Mouse (Mus musculus) heart, postnatal 4 days (tissue): ENCODE measurements around the gene Pank1. TPM values are rescaled to one million over a fixed set of nuclear protein-coding genes. Genes with fewer than 3 reads are reported as not detected.

ENCODE experiments used
- DNase-seq: peaks from one replicate; pipeline ENCODE4 v3.0.0; 2021
- total RNA-seq, 2 experiments: library from RNA; stranded (reverse); gene quantifications; 2 replicates each; pipeline ENCODE4 v1.2.3; 2021

Gene Pank1
- total RNA-seq, 2 experiments from 2014 or later: 27.3 to 29.0 TPM

DNA sequence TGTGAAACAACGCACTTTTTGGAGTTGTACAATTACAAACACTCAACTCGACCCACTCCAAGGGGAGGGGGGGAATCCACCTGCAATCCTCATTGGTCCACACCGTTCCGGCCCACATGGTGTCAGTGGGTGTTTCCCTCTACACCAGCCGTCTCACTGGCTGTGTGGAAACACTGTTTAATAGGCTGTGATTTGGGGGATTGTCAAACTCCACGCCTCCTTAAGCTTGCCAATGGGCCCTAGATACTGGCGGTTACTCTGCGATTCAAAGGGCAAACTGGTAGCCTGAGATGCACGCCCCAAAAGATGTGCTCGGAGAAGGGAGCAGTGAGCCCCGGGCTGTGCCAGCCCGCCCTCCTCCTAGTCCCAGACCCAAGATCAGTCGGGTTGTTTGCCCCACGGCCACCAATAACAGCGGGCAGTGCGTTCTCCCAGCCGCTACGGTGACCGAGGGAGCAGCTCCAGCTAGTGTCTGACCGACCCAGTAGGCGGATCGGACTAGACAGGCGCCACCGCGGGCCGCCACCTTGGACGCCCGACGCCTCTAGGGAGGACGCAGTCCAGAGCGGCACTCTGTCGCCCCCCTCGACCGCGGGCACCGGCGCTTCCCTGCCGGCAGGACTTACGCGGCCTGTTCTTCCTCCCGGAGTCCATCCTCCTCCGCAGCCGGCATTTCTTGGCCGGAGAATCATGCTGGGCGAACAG lies 1.2 kb downstream of the Pank1 start:
- peak; percentile 84 for DNase-seq

DNA sequence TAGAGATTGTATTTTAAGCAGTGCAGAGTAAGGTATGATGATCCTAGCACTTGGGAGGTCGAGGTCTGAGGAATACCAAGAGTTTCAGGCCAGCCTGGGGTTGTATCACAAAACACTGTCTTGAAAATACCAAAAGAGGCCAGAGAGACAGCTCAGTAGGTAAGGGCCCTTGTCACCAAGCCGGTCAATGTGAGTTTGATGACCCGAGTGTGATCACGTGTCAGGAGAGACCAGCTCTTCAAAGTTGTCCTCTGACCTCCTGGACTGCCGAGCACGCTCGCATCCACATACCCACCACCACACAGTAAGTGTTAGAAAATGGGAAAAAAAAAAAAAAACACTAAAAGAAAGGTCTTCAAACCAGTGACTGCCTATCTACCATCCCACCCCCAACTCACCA lies 2.6 kb downstream of the Pank1 start:
- no peak for DNase-seq

DNA sequence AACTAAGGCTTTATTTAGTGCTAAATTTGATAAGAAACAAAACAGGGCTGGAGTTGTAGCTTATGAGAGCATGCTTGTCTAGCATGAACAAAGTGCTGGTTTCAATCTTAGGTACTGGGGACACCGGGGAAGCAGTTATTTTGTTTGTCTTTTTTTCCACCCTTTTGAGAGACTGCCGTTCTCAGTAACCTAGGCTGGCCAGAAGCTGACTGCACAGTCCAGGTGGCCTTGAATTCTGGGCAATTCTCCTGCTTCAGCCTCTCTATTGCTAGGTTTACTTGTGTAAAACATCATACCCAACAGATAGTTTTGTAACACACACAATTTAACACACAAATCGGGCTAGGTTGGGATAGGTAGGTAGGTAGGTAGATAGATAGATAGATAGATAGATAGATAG lies 9.9 kb downstream of the Pank1 start:
- no peak for DNase-seq

DNA sequence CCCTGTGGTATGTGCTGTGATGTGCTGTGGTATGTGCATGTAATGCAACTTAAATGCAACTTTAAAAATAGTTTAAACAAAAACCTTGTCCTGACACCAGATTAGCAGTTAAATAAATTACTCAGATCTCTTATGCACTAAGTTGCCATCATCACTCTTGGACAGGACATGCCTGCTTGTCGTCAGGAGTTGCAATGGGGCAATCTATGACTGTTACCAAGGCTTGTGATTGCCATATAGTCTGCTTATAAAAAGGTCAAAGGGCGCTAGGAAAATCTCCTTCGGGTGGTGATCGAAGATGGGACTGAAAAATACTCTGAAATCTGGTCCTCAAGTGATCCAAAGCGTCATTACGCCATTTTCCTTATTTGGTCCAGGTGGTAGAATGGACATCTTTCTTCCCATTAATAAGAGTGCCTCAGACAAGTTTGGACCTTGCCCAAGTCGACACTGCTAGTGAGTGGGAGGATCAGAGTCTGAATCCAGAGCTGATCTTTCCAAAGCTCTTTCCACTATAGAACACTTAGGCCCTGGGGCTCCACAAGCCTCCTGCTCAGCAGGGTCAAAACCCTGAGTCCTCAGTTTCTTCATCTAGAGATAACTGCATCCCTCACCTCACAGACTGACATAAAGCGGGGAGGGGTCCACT lies 11.0 kb downstream of the Pank1 start:
- DNase-seq: no peak

DNA sequence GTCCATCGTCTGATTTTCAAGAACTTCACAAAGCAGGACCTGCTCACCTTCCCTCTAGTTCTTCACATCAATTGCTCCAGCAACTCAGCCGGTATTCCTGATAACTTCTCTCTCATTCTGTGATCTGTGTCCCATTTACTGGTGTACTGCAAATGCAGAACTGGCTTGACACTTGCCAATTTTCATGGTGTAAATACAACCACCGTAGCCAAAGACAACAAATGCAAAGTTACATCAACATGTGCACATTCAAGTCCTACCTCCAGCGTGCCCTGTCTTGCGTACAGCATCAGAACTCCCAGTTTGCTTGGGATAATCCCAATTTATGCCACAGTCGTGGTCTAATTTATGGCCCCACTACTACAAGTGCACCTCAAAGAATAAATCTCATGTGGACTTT lies 15.5 kb downstream of the Pank1 start:
- DNase-seq: no peak

DNA sequence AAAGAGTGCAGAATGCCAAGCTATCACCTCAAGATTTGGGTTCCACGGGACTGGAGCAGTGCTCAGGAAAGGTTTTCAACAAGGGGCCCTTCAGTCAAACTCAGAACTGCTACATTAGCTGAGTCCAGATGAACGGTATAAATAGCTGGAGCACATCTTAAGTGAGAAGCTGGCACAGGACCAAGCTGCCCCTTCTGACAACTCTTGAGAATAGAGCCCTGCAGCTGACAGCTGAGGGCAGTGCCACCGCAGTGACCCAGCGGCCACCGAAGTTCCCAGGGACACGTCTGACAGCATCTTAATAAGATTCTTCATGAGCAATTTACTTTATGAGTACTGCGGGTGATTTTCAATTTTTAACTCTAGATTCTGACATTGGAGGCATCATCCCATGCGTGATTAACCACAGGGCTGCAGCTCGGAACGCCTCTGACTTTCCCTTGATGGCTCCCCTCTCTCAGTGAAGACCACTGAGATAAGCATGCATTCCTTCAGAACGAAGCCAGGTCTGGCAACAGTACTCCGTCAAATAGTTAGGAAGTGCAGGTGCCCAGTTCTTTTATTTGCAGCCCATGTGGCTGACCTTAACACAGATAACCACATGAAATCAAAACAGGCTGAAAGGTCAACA lies 23.1 kb downstream of the Pank1 start:
- peak; percentile 77 for DNase-seq

DNA sequence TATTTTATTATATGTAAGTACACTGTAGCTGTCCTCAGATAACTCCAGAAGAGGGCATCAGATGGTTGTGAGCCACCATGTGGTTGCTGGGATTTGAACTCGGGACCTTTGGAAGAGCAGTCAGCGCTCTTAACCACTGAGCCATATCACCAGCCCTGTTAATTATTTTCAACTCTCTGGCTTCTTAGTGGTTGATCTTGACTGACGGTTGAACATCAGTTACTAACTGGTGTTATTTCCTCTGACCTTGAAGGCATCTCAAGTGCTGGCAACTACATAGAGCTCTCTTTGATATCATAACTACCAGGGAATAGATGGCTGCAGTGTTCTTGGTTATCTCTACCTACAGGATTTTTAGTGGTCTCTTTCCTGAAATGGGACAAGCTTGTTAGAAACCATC lies 28.1 kb downstream of the Pank1 start:
- no peak for DNase-seq

DNA sequence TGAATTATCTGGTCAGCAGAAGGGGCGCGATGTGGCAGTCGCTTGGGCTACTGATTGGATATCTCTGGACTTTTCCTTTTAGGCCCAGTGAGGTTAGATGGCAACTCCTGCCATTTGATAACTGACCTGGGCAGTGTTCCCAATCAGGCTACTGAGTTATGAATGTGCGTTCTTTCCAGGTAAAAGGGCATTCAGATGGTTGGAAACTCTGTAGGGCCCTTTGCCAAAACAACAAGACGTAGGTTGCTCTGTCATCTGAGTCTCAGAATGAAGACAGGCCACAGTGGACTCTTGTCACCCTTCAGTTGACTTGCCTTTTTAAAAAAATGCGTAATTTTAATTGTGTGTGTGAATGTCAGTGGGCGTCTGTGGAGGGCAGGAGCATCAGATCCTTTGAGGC lies 29.8 kb downstream of the Pank1 start:
- DNase-seq: peak; percentile 35

DNA sequence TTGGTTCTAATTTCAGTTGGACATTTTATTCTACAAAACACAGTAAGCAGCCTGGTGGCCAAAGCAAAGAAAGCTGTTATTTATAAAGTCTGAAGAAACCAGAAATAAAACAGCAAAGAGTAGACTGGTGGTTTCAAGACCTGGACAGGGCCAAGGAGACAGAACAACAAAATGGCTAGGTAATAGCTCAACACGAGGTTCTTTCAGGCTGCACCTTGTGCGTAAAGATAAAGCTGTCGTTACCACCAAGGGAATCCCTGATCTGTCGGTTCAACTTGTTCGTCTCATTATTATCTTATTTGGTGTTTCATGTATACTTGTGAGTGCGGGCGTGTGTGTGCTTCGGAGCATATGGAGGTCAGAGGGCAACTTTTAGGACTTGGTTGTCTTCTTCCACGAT lies 31.1 kb downstream of the Pank1 start:
- DNase-seq: no peak

DNA sequence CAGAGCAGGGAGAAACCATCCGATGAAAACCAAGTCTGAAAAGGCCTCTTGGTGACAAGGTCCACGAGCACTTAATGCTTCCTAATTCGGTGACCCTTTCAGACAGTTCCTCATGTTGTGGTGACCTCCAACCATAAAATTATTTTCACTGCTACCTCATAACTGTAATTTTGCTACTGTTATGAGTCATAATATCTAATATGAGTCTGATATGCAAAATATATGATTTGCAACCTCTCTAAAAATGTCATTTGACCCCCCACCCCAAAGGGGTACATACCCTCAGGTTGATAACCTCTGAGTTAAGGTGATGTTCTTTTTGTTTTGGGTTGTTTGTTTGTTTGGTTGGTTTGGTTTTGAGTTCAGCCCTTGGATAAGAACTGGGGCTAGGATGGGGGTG lies 32.2 kb downstream of the Pank1 start:
- no peak for DNase-seq

DNA sequence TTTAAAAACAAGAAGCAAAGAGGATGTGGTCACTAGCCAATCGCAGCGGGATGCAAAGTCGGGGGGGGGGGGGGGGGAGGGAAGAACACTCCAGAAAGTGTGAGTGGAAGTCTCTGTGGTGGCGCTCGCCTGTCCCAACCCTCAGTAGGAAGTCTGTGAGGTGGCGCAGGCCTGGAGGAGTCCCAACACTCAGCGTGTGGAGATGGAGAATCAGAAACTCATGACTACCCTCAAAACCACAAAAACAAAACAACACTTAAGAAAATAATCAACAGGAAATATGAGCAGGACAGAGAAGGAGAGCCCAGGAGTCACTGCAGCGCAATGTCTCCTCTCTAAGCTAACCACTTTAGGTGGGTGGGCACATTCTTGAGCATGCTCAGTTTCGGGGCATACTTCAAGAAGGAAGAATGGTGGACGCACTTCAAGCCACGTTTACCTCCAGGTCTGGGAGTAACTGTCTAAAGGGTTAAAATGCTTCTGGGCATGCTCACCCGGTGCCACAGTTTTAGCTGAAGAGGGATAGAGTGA lies 32.7 kb downstream of the Pank1 start:
- DNase-seq: no peak

DNA sequence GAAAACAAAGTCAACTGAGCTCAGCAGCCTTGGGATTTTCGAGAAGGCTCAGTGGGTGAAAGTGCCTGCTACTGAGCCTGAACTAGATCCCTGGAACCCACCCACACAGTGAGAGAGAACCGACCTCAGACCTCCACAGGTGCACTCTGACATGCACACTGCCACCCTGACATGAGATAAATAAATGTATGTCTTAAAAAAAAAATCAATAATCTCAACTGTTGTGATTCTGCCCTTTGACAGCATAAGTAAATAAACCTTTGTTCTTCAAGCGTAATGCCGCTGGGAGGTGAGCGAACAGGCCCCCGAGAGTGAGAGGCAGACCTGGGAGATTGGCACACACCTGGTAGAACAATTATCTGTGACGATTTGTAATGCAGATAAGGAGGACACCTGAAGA lies 33.2 kb downstream of the Pank1 start:
- no peak for DNase-seq

DNA sequence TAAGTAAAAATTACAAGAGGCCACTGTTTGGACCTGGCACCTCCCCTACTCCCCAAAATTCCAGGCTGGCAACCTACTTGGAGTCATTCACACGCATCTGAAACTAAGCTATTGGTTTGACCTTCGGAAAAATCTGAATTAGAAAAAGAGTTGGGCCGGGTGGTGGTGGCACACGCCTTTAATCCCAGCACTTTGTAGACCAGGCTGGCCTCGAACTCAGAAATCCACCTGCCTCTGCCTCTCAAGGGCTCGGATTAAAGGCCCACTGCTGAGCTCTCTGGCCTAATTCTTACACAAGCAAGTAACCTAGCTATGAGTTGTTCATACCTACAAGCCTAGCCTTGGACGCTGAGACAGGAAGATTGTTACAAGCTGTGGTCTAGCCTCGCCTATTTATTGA lies 33.9 kb downstream of the Pank1 start:
- no peak for DNase-seq

DNA sequence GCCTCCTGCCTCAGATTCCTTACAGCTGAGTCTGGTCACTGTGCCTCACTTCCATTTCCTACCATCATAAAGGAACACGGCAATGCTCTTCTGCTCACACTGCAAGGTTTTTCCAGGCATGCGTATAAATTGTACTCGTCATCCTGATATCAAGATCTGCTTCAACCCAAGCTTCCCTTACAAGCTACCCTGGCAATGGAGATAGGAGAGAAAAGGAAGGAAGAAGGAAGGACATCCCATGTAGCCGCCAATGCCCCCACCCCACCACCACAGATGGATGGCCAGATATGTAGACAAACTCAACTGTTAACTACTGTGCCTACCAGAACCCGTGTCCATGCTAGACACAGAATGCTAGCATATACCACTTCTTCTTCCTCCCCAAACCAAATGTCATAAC lies 34.5 kb downstream of the Pank1 start:
- no peak for DNase-seq

DNA sequence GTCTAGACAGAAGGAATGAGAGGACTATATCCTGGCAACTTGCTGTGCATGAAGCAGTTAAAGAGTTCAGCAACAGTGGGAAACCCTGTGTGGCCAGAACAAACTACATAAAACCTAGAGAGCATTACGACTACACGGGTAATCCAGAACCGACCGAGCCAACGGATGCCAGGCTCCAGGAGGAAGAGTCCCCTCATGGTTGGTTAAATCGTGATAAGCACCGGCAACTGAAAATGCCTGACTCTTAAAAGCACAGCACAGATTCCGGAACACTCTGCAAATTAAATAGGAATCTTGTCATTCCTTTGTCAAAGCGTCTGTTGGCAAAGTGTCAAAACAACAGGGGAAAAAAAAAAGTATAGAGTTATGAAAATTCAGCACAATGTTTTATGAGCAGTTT lies 35.2 kb downstream of the Pank1 start:
- DNase-seq: no peak

DNA sequence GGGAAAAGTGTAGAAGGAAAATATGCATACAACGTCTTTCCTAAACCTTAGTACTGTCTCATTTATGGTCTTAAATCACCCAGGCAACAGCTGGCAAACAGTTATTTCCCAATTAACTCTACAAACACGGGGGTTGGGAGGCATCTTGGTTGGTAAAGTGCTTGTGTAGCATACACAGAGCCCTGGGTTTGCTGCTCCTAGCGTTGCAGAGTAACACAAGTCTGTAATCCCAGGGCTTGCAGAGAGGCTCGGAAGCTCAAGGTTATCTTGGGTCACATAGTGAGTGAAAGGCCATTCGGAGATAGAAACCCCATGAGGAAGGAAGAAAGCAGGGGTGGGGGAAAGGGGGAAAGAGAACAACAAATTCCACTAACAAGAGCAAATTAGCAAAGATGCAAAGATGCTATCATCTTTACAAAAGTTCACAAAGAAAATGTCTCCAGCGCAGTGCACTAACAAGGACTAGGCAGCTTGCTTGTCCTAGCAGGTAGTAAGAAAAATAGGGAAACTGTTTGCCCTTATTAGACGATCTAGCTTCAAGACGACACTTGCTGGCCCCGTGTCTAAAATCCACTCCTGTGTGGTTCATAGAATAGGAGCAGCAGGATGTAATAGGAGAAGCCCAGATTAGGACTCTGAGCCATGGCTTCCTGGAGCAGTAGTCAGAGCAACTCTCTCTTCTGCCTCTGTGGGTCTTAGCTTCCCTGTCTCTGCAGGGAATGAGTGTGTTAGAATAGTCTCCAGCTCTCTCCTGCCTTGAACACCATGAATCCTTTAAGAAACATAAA lies 37.3 kb downstream of the Pank1 start:
- no peak for DNase-seq

DNA sequence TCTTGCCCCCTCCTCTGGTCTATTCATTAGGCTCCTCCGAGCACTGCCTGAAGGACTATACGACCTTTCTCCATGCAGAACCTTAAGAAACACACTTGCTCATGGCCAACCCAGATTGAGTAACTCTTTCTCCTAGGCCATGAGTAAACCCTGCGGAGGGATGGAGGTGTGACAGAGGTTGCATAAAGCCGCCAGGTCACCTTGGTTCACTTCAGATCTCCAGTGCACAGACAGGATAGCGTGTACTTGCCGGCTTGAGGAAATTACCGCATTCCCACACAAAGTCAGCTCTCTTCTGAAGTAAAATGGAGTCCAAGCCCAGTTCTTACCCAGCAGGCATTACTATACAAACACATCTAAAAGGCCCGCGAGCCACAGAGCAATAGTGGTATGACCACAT lies 40.6 kb downstream of the Pank1 start:
- no peak for DNase-seq

DNA sequence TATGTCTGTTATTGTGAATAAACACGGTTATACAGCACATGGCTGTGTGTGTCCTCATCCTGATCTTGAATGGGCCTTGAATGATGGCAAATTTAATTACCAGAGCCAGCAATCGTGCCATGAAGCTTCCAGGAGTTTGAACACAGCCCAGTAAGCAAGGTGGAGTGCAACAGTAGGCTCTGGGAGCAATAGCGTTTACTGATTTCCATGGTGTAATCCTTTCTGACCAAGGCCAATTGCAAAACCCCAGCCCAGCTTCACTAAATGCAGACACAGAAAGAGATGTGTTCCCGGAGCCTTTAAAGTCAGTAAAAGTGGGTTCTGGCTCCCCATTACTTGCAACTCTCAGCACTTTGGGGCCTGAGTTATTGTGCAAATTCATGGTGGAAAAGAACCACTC lies 47.6 kb downstream of the Pank1 start:
- DNase-seq: no peak

DNA sequence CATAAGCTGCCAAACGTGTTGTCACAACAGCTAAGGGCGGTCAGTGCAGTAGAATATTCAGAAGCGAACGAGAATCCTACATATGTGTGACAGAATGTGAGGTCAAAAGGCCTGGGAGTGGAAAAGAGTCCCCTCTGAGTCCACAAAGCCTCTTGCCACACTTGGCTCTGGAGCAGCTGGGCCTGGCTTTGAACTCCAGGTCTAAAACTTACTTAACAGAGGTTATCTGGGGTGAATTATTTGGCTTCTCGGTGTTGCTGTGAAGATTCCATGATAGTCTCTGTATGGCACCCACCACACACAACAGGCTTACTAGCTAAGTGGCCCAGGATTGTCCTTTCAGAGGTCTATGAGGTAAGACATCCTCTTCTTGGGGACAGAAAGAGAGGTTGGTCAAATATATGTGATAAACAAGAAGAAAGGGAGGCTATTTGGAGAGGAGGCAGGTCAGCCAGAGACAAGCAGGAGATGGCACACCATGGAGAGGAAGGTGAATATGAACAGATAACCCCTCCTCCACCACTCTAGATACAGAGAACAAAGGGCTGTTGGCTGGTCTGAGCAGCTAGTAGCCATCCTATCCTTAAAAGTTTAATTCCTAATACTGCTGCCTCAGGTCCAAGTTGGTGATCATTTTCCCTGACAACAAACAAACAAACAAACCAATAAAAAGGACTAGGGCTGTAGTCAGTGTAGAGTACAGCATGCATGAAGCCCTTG lies 51.2 kb downstream of the Pank1 start:
- no peak for DNase-seq

DNA sequence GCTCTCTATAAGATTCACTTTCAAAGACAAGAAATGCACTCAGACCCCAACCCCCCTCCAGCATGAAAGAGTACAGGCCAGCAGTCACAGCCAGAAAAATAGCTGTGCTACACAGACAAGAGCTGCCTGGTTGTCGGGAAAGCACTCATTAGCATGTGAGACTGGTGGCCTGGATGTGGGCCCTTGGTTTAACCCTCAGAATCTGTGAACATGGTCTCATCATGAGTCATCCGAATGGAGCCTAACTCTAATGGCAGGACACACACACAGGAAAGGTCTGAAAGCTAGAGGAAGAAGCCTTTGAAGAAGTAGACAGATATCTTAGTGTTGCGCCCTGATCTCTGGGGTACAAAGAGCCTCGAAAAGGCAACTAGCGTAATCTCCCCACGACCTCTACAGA lies 51.8 kb downstream of the Pank1 start:
- DNase-seq: no peak

DNA sequence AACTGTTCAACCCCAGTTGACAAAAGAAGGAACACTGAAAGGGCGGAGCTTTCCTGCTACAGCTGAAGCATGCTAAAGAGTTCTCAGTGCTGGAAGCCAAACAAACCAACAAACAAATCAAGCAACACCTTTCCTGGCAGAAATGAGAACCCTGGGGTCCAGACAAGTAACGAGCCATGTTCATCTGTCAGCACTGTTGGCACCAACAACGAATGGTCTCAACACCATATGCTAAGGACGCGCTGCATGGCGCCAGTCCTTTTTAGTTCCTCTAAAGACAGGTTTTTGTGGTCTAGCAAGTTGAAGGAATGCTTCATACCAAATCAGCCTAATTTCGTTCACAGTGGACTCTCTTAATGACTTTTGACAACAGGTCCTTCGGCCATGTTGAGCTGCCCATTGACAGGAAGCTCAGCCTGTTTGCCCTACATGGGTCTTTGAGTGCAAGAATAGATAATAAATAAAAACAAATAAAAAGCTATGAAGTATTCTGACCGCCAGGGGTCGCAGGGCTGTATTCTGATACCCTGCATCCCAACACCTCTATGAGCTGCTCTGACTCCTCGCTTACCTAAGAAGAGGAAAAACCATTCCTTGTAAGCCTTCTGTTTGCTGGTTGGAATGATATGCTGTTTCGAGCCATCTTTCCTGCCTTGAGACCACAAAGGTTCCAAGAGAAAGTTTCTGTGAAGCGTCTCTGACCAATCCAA lies 53.2 kb downstream of the Pank1 start:
- peak; percentile 50 for DNase-seq
